In the genomic region with DNA sequence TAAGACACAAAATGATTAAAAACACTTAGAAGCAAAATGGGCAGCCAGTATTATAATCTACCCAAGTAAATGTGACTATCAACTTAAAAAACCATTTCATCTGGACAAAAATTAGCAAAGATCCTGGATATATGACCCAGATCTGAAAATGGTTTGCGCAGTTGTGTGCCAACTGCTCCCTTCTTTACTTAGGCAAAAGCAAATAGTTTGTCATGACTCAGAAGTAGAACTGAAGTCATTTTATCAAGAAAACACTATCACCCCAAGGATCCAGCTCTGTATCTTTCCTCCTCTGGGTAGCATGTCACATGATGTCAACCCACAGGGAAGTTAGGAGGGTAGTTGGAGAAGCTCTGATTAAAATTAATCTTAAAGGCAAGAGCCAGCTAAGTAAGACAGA, we compare ENCODE assay signal across 36 mouse cellular contexts. TPM values are rescaled to one million over a fixed set of nuclear protein-coding genes. Genes with fewer than 3 reads are reported as not detected.
"Had no signal": no experiment of that assay in that cellular context is flagged by ENCODE, and none has a peak within 500 bp of the region (broad histone marks: within the 10 kb centered on the region; RNA-seq: fewer than 3 reads in every experiment).

No protein-coding gene starts in this region.

- H3K27ac ChIP-seq: heart, adult 2 months; heart, embryonic 10.5 days; heart, embryonic 13.5 days; heart, embryonic 15.5 days; hindbrain, embryonic 10.5 days; hindbrain, embryonic 12.5 days; hindbrain, embryonic 13.5 days; hindbrain, embryonic 14.5 days; hindbrain, embryonic 15.5 days; hindbrain, postnatal 0 days; intestine, embryonic 15.5 days; kidney, embryonic 15.5 days; kidney, postnatal 0 days; layer of hippocampus, adult 2 months had no signal

- ATAC-seq: hindbrain, embryonic 16.5 days; hindbrain, postnatal 0 days; intestine, embryonic 15.5 days; intestine, embryonic 16.5 days; intestine, postnatal 0 days had no signal

- H3K4me1 ChIP-seq: heart, embryonic 10.5 days; heart, embryonic 12.5 days; heart, embryonic 13.5 days; heart, embryonic 15.5 days; hindbrain, embryonic 10.5 days; hindbrain, embryonic 12.5 days; hindbrain, embryonic 13.5 days; hindbrain, embryonic 15.5 days; intestine, embryonic 15.5 days; kidney, embryonic 15.5 days had no signal

- H3K36me3 ChIP-seq: heart, embryonic 10.5 days; heart, embryonic 12.5 days; heart, embryonic 13.5 days; heart, embryonic 15.5 days; hindbrain, embryonic 10.5 days; hindbrain, embryonic 12.5 days; hindbrain, embryonic 13.5 days; hindbrain, embryonic 15.5 days; intestine, embryonic 15.5 days; kidney, embryonic 15.5 days had no signal

- H3K27me3 ChIP-seq: heart, embryonic 12.5 days; heart, embryonic 13.5 days; heart, embryonic 15.5 days; hindbrain, embryonic 12.5 days; hindbrain, embryonic 13.5 days; hindbrain, embryonic 15.5 days; intestine, embryonic 15.5 days; kidney, embryonic 15.5 days had no signal

- H3K4me3 ChIP-seq: heart, adult 2 months; heart, embryonic 10.5 days; heart, embryonic 12.5 days; heart, embryonic 13.5 days; heart, embryonic 15.5 days; hindbrain, embryonic 10.5 days; hindbrain, embryonic 12.5 days; hindbrain, embryonic 13.5 days; hindbrain, embryonic 15.5 days; intestine, embryonic 15.5 days; kidney, embryonic 15.5 days; layer of hippocampus, adult 2 months had no signal

- DNase-seq: heart, adult 2 months; heart, postnatal 10 days; heart, postnatal 14 days; heart, postnatal 36 days; kidney, adult 11 months; kidney, adult 18-20 months; kidney, adult 2 months; kidney, adult 8-10 months; kidney, adult 9 months; kidney, postnatal 10 days; kidney, postnatal 14 days; kidney, postnatal 25 days; kidney, postnatal 36 days; kidney, postnatal 4 days; layer of hippocampus, adult 9-11 months; layer of hippocampus, postnatal 36 days had no signal

- H3K4me2 ChIP-seq: heart, embryonic 11.5 days; heart, embryonic 12.5 days; heart, embryonic 13.5 days; heart, embryonic 15.5 days; hindbrain, embryonic 12.5 days; hindbrain, embryonic 13.5 days; hindbrain, embryonic 14.5 days; hindbrain, embryonic 15.5 days; intestine, embryonic 15.5 days; kidney, embryonic 15.5 days had no signal

- H3K9me3 ChIP-seq: heart, embryonic 10.5 days; heart, embryonic 13.5 days; heart, embryonic 15.5 days; hindbrain, embryonic 10.5 days; hindbrain, embryonic 12.5 days; hindbrain, embryonic 15.5 days; intestine, embryonic 15.5 days; kidney, embryonic 15.5 days had no signal

- H3K9ac ChIP-seq: heart, embryonic 12.5 days; heart, embryonic 13.5 days; heart, embryonic 15.5 days; hindbrain, embryonic 12.5 days; hindbrain, embryonic 13.5 days; hindbrain, embryonic 14.5 days; hindbrain, embryonic 15.5 days; intestine, embryonic 15.5 days; kidney, embryonic 15.5 days had no signal

RNA-seq across cellular contexts. Expression of a gene that starts 53.8 kb away (rescaled TPM):
- total RNA-seq: heart, adult 2 months; heart, adult 8-10 months; heart, postnatal 14 days; heart, postnatal 25 days; heart, postnatal 36 days had no signal
